Mouse (Mus musculus): Measurements from ENCODE around the gene Gm20547.
"Not testable (repeated sequence)": the region's sequence is repeated elsewhere in the genome, so short reads cannot be mapped to it uniquely, and the experiment has no call there.

The Gm20547 gene

DNA sequence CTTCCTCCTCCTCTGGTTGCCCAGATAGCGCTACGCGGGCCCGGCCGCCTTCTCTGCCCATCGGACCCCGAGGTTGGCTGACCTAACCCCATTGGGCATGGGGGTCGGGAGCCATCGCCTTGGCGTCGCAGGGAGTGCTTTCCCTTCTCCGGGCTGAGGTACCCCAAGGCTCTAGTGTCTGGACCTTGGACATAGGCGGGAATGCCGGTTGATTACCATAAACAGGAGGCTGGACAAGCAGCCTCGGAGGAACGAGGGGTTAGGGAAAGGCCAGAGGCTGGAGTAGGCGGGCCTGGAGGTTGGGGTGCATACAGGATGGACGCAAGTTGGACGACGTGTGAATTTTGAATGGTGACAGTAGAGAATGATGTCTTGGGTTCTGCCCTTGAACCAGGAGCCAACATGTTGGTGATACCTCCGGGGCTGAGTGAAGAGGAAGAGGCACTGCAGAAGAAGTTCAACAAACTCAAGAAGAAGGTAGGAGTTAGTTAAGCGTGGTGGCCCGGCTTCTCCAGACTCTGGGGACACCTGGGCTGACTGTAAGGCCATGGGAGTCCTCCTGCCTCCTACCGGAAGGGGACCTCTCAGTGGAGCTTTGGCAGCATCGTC is 31.2 kb downstream of the Gm20547 start:
- no peak for DNase-seq (ENCODE audit: low spot score)

DNA sequence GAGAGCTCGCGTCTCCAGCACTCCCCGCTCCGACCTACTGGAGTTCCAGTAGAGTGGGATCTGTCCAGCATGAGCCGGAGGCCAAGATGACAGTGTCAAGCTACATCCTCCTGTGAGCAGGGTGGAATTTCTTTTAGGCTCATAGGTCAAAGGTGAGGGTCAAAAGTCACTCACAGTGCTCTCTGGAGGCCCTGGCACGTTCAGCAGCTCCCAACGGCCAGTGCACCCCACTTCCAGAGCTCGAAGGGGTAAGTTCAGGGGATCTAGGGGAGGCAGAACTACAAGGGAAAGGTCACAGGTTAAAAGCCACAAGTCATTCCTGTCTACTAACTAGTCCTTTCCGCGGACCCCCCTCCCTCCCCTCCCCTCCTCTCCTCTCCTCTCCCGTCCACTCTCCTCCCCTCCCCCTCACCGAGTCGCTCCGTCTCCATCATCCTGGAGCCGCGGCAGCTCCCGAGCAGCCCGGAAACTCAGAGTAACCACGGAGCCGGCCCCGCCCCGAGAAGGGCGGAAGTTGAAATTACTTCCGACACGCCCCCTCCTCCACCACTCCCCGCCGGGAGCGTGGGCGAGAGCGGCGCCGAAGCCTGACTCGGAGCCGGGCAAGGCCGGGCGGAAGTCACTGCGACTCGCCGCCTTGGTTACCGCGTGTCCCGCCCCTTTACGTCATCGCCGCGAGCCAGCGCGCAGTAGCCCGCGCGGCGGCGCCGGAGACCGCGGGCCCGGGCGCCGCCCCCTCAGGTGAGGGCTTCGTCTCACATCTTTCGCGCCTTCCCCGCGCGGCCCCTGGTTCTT is 31.9 kb downstream of the Gm20547 start, which contains the start of the genes Skiv2l and Nelfe:
Skiv2l (minus strand) TSS at position 489 of the 795 bp plus-strand sequence.
Nelfe (plus strand) TSS at position 670 of the 795 bp plus-strand sequence.
- DNase-seq (ENCODE audit: low spot score) = peak; percentile 98

DNA sequence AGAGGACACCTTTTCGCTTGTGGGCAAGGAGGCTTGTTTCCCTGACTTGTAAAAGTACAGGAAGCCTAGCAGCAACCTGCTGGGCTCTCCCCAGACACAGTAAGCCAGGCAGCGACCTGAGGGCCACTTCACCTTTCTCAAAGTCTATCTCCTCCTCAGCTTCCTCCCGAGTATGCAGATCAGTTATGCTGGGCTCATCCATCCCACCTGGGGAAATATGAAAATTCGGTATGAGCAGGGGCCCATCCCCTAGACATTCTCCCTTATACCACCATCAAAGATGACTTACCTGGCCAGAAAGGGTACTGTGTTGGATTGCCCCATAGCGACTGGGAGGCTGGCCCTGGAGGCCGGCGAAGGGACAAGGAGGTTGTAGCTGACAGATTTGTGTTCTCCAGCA is 34.2 kb downstream of the Gm20547 start:
- DNase-seq (ENCODE audit: low spot score) = no peak

DNA sequence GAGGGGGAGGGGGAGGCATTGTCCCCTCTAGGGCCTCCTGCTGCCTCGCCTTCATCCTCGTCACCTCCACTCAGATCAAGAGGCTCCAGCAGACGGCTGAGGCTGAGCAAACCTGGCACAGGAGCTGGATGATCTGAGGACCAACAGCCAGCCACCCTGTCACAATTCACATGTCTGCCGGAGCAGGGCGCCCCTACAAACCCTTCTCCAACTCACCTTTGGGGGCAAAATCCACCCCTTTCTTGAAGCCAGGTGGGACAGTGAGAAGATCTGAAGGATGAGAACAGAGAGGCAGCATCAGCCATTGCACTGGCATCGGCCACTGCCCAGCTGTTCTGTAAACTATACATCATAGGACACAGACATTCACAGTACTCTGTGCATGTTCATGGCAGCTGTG is 34.6 kb downstream of the Gm20547 start:
- no peak for DNase-seq (ENCODE audit: low spot score)

DNA sequence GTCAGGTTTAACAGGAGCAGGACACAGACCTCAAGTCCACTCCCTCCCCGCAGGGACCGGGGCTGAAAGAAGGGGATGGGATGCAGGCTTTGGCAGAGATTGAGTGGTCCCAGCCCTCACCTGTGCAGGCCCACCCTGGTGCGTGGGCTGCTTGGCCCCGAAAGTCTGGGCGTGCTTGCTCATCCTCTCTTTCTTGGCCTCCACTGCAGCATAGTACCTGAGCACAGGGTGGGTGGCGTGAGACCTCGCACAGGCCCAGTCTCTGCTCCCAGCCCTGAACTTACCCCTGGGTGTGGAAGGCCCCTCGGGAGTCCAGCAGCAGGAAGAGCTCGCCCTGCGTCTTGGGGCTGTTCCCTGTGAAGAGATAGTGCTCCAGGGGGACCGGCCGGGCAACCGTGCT is 37.0 kb downstream of the Gm20547 start:
- no peak for DNase-seq (ENCODE audit: low spot score)

DNA sequence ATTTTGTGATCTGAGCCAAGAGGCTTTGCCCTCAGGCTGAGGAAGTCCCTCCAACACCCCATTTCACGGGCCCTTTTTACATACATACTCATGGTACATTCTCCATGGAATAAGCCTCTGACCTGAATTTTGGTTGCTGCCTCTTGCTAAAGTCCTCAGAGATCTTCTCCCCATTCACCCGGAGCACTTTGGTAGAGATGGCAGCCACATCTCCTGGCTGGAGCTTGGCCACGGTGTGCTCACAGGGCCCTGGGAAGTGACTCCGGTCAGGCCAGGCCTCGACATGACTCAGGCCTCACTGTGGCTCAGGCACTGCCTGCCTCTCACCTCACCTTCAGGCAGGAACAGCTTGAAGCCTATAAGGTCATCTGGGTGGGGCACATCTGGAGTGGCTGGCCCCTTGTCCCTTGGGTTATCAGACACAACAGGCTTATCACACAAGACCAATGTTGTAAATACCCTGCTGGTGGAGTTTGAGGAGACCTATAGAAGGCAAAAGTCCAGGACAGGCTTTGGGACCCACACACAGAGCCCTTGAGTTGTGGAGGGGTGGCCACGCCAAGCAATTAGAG is 41.0 kb downstream of the Gm20547 start:
- no peak for DNase-seq (ENCODE audit: low spot score)

DNA sequence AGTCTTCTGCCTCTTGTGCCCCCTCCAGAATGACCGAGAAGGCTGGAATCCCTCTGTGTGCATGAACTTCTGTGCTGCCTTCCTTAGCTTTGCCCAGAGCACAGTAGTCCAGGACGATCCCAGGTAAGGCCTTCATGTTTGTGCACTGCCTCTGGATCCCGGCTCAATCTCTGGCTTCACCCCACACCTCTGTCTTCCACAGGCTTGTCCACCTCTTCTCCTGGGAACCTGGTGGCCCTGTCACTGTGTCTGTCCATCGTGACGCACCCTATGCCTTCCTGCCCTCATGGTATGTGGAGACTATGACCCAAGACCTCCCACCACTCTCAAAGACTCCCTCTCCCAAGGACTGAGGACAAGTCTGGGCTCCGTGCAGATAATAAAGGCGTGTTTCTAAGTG is 43.1 kb downstream of the Gm20547 start:
- DNase-seq (ENCODE audit: low spot score) = no peak

DNA sequence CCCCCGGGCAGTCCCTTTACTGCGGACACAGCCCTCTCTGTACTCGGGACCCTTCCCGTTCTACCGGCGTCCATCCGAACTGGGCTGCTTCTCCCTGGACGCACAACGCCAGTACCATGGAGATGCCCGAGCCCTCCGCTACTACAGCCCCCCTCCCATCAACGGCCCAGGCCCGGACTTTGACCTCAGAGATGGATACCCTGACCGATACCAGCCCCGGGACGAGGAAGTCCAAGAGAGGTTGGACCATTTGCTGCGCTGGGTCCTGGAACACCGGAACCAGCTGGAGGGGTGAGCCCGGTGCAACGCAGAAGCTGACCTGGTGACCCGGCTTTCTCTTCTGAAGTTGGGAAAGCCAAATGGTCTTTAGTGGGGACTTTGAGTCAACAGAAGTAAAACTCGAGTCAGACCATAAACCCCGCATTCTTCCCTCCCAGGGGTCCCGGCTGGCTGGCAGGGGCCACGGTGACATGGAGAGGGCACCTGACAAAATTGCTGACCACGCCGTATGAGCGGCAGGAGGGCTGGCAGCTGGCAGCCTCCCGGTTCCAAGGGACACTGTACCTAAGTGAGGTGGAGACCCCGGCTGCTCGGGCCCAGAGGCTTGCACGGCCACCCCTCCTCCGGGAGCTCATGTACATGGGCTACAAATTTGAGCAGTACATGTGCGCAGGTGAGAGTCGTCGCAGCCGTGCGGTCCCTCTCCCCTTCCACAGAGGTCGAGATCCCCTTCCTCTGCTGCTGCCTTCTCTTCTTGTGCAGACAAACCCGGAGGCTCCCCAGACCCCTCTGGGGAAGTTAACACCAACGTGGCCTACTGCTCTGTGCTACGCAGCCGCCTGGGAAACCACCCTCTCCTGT is 44.1 kb downstream of the Gm20547 start:
- DNase-seq (ENCODE audit: low spot score) = peak; percentile 28

DNA sequence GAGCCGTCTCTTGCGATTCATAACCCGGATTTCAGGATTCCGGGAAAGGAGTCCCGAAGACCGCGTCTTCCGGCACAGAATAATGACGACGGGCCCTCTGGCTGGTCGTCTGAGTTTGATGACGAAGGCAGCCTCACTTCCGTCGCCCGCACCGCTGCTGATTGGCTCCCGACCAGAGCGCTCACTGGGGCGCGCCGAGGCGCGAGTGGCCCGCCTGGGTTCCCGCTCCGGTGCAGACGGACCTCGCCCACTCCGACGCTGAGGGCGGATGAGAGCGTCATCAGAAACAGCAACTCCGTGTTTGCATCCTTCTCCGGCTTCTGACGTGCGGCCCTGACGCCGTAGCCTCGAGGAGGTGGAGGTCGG is 45.0 kb downstream of the Gm20547 start, which contains the start of the genes Stk19 and Dxo:
Stk19 (minus strand) TSS at position 90 of the 366 bp plus-strand sequence.
Dxo (plus strand) TSS at position 164 of the 366 bp plus-strand sequence.
- peak; percentile 96 for DNase-seq (ENCODE audit: low spot score)

DNA sequence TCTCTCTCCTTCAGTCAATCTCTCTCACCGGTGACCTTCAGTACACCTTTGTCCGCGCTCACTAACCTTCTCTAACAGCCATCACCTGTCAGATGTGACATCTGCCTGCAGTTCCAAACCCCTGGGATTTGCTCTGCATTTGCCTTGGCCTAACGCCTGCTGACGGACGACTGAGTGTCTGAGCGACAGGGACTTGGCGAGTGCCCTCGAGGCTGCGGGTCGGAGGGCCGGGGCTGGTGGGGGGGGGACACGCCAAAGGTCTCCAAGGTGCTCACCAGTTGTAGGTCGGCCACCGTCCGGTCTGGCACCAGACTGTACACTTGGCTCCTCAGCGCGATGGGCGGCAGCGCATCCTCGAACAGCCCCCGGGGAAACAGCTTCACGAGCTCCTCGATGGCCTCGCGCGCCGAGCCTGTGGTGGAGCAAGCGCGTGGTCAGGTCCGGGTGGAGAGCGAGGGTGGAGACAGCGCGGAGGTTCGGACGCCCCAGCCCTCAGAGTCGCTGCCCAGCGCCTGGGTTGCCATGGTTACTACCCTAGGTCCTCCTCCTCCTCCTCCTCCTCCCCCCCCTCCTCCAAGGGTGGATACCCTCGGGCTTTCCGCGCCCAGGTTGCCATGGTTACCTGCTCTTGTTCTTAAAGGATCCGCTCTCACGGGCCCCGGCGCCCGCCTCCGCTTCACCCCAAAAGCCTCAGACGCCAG is 45.5 kb downstream of the Gm20547 start:
- no peak for DNase-seq (ENCODE audit: low spot score)

DNA sequence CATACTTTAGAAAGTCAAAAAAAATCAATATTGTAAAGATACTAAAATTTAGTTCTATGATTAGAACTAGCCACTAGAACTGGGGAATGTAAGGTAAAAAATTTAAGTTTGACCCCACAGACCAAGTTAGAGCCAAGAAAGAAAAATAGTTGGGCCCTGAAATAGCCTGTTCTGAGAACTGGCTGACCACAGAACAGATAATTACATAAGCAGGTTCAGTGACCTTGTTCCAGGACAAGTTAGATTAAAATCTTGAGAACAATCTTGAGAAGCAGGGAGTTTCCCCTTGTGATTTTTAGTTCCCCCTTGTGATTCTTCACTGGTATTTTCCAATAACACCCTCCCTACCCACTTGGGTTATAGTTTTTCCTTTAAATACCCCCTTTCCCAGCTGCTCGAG is 51.1 kb downstream of the Gm20547 start:
- not testable (repeated sequence) for DNase-seq (ENCODE audit: low spot score)

DNA sequence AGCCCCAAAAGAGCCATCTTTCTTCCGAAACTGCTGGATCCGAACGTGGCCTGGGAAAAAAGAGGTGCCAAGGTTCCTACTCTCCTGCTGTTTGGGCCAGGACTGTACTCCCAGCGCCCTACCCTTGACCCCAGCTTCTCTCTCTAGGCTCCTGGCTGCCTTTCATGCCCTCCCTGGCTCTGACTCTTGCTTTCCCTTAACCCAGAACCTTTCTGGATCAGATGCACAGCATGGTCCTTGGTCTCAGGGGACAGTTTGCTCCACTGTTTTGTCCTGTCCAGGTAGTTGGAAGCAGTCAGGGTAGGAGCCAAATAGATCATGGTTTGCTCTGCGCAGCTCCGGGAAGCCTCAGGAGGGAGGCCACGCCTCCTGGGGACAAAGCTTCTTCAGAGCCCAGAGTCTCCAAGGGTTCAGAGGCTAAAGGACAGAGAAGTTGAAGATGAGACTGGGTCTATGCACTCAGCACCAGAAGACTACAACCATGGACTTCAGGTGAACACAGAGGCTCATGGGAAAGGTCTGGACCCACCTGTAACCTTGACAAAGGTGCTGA is 66.9 kb downstream of the Gm20547 start:
- DNase-seq (ENCODE audit: low spot score) = no peak

DNA sequence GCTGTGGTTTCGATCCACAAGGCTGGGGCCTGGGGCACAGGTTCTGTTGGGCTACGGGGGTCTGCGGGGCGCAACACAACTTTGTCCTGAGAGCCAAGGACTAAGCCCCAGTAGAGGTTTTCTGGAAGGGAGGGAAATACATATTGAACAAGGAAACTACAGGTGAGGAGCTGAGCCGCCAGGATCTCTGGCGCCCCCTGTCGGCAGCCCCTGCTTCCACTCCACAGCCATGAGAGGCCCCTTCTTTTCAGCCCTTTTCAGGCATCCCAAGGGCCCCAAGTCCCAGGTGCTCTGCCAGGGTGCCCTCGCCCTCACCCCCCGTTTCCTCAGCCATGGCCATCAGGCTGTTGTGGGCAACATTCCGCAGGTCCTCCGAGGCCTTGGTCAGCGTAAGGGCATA is 68.1 kb downstream of the Gm20547 start:
- peak; percentile 47 for DNase-seq (ENCODE audit: low spot score)

DNA sequence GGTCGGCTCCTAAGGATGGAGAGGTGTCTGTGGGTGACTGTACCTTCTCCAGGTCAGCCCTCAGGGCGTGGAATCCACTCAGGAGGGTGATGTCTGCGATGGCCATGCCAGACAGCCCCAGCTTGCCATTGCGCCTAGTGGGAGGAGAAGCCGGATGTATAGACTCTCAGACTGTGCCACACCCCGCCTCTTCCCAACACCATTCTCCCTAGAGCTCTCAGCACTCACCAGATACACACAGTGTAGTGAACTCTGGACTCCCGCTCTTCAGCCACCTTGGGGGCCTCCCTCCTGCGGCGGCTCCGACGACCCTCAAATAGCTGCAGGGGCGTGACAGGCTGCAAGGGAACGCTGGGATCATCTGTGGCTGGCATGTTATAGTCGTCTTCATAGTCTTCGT is 70.6 kb downstream of the Gm20547 start:
- DNase-seq (ENCODE audit: low spot score) = no peak

DNA sequence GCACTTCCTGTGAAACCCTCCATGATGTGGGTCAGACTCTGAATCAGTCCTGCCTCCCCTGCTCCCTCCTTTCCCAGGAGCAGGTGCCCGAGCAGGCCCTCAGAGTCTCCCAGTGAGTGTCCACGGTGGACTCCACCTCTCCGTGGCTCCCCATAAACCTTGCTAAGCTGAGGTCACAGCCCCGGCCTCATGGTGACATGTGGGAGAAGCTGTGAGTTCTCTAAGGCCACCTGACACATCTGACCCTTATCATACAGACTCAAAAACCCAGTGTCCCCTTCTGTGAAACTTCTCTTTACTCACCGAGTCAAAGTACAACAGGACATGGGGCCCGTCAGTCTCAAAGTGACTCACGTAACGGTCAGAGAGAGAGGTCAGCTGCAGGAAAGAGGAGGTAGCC is 71.0 kb downstream of the Gm20547 start:
- not testable (repeated sequence) for DNase-seq (ENCODE audit: low spot score)

DNA sequence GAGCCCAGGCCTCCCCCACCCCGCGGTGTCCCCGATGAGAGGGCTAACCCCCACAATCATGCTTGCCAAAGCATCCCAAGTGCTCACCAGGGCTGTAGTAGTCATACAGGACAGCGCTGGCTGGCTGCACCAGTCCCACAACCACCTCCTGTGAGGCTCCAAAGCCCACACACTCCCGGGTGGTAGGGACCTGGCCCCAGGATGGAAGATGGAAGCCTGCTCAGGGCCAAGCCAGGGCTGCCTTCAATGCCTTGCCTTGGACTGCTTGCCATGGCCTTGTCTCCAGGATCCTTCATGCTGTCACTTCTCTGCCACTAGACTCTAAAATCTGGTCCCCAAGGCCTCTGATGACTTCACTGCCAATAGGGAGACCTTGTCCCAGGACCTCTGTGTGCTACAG is 71.4 kb downstream of the Gm20547 start:
- DNase-seq (ENCODE audit: low spot score) = not testable (repeated sequence)

DNA sequence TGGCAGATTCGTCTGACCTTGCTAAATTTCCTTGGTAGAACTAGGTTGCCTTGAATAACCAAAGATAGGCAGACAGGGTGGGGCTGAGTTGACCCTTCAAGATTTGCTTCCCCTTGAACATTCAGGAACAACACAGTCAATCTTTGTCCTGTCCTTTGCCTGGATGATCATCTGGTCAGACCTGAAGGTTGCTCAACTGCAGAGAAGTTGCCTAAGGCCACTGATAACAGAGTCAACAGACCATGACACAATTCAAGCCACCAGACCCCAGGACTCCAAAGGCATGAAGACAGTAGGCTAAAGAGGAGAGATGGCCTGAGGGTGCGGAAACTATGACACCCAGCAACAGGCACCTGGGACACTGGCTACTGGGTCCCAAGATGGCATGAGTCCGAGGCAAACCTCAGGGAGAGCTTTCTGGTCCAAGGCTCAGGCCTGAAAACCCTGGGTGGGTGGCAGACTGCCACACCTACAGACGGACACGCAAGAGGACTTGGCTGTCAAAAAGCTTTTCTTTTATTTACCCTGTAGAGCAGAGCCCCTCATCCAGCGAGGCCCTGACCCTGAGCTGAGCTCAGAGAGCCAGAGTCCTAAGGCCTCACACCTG is 73.1 kb downstream of the Gm20547 start:
- no peak for DNase-seq (ENCODE audit: low spot score)

DNA sequence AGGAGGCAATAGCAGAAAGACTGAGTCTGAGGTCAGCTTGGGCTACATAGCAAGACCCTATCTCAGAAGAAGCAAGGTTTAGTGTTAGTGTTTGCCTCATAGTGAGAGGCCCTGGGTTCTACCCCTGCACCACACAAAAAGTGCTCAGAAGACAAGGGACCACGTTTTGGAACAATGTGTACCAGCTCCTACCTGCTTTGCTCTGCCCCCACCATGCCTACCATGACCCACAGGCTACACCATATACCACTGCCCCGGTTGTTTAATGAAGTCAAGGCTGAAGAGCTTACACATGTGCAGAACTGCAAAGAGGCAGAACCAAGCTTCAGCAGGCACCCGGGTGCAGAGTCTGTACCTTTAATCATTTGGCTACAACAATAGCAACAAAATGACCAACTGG is 74.7 kb downstream of the Gm20547 start:
- DNase-seq (ENCODE audit: low spot score) = no peak
